Mouse (Mus musculus) gastrocnemius, adult 18-20 months (tissue): ENCODE measurements at regions not wholly inside any gene's neighbourhood (a gene's known extent, or its start where the extent isn't known, plus 50 kb on each side); places are given as distances from the start of the nearest gene placed in this dataset.

Source experiments
- DNase-seq: peaks from one replicate; pipeline ENCODE4 v3.0.0; 2021; ENCODE audit warnings: low spot score

DNA sequence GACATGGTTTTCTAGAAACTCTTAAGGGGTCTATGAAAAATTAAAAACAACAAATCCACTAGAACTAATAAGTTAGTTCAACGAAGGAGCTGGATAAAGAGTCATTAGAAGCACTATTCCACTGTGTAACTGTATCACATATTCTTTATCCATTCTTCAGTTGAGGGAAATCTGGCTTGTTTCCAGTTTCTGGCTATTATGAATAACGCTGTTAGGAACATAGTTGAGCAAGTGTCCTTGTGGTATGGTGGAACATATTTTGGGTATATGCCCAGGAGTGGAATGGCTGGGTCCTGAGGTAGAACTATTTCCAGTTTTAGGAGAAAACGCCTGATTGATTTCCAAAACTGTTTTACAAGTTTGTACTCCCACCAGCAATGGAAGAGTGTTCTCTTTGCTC, 97.7 kb upstream of the Adamts9 start:
- DNase-seq, result no peak

DNA sequence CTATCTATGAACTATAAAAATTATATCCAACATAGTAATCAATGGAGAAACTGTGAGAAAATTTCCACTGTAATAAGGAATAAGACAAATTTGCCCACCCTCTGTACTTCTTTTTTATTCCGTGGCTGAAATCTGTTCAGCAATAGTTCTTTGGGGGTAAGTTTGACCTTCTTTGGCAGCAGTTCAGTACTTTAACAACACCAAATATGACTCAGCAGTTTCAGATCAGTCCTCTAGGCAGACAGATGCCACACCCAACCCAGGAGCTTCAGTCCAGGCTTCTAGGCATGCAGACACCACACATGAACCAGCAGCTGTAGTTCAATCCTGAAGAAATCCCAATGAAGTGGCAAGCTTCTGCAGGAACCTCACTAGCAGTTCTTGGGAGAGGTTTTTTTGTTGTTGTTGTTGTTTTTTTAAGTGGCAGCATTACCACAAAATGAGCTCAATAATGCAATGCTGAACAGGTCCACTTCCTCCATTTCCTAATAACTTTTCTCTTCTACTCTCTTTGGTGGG, 88.6 kb upstream of the Adamts9 start:
- DNase-seq, result no peak

DNA sequence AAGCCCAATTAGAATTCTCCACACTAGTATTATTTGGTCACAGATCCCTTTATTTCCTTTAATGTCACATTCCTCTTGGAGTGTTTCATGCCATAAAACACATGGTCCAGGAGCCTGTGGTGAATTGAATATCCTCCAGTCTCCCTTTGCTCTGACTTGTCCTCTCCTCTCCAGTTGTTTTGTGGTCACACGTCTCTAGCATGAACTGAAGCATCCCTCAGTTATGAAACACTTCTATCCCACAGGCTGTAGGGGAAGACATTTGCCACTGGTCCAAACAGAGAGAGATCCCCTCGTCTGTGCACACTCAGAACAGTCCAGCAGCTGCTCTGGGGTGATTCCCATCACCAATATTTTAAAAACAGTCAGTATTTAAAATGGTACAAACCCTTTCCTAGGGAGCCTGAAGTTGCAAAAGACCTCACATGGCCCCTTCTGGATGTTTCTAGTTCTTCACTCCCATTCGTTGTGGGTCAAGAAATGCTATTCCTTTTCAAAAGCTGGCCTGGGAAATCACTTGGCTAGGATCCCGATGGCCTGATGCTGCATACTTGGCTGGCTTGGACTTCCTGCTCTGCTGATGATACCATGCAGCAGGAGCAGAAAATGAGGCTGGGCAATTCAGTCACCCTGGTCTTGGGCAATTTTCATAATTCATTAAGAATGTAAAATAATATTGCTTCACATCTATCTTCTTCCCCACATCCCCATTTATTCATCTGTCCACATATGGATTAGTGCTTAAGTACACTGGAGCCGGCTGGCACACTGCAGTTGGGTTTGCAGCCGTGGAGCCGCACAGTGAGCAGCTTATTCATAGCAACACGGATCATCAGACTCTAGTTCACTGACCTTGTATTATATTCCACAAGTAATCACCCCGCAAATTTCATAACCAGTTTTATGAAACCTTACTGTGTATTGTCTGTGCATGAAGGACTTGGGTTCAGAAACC, 83.1 kb upstream of the Adamts9 start:
- peak; percentile 47 for DNase-seq

DNA sequence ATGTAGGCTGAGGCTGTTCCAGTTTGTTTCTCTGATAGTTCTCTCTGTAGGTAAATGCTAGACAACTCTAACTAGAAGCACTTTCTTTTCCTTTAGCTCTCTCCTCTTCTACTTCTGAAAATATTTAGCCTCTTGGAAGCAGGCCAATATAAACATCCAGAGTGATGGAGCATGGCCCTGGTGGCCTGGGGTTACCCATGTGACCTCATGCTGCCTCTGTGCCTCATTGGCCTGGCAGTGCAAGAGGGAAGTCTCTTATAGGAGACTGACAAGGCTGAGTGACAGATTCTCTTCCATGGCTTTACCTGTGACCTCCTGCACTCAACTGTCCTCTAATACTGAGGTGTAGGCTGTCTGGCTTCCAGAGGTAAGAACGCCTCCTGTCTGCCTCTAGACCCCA, 71.2 kb upstream of the Adamts9 start:
- DNase-seq, result no peak

DNA sequence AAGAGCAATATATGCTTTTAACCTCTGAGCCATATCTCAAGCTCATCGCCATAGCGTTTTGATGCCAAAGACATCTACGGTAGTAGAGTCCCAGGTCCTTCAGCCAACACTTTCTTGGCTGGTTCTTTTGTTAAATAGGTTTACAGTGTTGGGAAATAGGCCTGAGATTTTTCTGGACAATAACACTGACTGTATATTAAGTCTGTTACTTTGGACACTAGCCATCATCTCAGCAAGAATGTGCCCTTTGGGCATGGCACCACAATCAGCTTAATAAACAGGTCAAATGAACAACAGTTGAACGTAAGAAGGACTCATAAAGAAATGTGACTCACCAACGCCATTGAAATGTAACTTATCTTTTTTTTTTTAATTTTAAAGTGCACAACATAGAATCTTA, 68.6 kb upstream of the Adamts9 start:
- DNase-seq, result no peak

DNA sequence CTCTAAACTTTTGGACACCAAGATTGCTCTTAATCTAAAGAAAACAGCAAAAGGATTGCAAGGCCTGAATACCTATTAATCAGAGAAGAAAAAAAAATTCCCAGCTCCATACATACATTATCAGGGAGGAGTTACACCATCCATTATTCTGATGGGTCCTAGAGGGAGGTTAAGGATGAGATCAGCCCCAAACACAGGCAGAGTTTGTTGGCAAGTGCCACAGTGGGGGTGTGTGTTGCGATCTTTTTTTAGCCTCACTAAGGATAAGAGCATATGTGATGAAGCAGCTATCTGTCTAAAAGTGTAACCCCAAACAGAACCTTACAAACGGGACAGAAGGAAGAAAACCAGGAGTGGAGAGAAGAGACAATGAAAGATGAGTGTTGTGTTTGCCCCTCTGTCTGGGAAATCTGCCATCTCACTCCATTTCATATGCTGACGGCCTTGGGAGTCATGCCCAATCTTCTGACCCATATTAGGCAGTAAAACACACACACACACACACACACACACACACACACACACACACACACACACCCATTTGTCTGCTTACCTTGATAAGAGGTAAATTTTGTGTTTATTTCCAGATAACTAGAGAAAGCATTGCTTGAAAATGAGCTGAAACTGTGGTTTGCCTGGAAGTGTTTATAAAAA, 61.4 kb upstream of the Adamts9 start:
- DNase-seq, result no peak

DNA sequence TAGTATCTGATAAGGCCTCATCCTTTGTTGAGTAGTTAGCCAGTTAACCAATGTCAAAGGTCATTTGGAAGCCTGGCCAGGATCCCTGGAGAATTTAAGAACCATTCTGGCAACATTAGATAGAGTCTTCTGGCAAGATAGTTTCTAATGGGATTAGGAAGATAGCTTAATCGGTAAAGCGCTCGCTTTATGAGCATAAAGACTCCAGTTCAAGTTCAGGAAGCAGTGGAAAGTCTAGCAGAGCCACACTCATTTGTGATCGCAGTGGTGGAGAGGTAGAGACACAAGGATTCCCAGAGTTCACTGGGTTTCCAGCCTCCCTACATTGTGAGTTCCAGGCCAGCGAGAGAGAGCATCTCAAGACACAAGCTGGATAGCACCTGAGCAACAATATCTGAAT, 60.5 kb upstream of the Adamts9 start:
- DNase-seq, result no peak

DNA sequence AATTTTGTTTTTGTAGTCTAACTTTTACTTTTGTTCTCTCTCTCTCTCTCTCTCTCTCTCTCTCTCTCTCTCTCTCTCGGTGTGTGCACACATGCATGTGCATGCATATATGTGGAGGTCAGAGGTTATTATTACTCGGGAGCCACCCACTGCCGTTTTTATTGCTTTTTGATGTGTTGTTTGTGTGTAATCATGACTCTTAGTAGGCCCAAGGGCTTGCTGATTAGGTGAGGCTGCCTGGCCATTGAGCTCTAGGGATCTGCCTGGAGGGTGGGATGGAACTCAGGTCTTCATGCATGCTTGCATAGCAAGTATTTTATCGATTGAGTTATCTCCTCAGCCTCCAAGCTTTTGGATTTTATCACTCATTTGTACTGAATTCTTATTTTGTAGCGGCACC, 50.4 kb upstream of the Adamts9 start:
- DNase-seq, result no peak
